Mouse (Mus musculus) bone marrow macrophage, adult 2 months (primary cell): Measurements from ENCODE around the gene Trim28. TPM values are rescaled to one million over a fixed set of nuclear protein-coding genes. Genes with fewer than 3 reads are reported as not detected.

Experiments
- H3K27ac ChIP-seq: 2 replicates; pipeline ENCODE4 v1.5.1; 2012; ENCODE audit warnings: low read depth, low read length; ENCODE audit not compliant: insufficient read depth
- H3K4me1 ChIP-seq: 2 replicates; pipeline ENCODE4 v1.6.1; 2012; ENCODE audit warnings: low read length; ENCODE audit not compliant: control insufficient read depth, insufficient read depth
- H3K4me3 ChIP-seq: 2 replicates; pipeline ENCODE4 v1.5.1; 2012; ENCODE audit warnings: mild to moderate bottlenecking, low read length, moderate library complexity; ENCODE audit not compliant: insufficient read depth
- CTCF ChIP-seq: IDR thresholded peaks from 2 replicates; pipeline ENCODE4 v1.5.1; 2012; ENCODE audit warnings: low read depth, mild to moderate bottlenecking, low read length, moderate library complexity
- POLR2A ChIP-seq: IDR thresholded peaks from 2 replicates; pipeline ENCODE4 v1.6.1; 2012; ENCODE audit warnings: mild to moderate bottlenecking, low read depth, low read length, borderline replicate concordance
- polyA plus RNA-seq: library from polyadenylated mRNA; stranded (reverse); fragments of >200 nt; gene quantifications from 2 replicates; pipeline ENCODE4 v1.2.4, GENCODE M21; 2012; ENCODE audit not compliant: missing spikeins, insufficient read depth, insufficient read length

Gene Trim28
- polyA plus RNA-seq, 1 experiment, result 165 TPM

DNA sequence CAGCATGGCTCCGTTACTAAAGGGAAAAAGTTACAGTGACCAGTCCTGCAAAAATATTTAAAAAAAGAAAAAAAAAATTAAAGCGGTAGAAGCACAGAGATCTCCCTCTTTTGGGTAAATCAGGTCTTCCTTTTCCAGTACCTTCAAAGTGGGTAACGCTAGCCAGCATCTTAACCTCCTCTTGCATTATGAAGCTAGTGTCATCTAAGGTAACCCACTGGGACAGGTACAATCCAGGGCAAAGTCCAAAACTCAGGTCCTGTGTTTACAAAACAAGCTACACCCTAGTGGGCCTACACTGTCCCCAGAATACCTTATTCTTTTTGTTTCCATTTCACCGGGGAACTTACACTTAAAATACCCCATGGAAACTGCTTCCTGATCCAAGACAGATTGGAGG, 14.8 kb downstream of the Trim28 start:
- Histone ChIP-seq H3K27ac (no peak overlapping the region), H3K4me3 (no peak overlapping the region), H3K4me1 (peaks cover 8% of the 10 kb centered on the region)
- TF ChIP-seq CTCF (no peak), POLR2A (no peak)

DNA sequence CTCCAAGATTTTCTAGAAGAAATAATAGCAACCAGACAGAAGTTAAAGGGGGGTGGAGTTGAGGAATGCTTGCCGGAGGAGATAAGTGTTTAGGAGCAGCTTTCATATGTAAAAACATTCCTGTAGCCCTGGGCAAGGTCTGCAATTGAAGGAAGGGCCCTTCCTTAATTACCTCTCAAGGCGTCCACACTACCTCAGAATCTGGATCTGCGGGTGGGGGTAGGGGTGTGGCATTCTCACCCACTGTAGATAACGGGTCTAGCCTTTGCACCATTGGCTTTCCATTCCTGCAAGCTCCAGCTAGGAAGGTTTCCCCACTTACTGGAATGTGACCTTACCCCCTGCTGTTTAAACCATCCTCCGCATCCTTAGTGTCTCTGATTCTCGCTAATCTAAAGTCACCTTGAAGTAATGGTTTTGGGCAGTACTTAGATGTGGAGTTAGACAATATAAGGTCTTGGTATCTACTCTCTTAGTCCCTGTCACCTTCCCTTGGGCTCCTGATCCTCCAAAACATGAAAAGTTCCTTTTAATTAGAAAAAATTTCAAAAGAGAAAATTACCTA, 15.4 kb downstream of the Trim28 start:
- TF ChIP-seq POLR2A (no peak), CTCF (no peak)
- peaks cover 7% of the 10 kb centered on the region for H3K4me1 ChIP-seq
- no peak overlapping the region for H3K27ac ChIP-seq
- H3K4me3 ChIP-seq, result no peak overlapping the region

DNA sequence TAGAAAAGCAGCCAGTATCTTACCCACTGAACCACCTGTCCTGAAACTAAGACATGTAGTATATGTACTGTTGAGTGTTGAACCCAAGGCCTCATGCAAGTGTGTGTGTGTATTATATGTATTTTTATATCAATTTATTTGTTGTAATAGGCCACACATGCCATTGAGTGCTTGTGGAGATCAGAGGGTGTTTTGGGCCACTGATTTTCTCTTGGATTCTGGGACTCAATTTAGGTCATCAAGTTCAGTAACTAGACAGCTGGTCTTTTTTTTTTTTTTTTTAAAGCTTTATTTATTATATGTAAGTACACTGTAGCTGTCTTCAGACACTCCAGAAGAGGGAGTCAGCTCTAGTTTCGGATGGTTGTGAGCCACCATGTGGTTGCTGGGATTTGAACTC, 16.3 kb downstream of the Trim28 start:
- TF ChIP-seq POLR2A, result no peak
- no peak for TF ChIP-seq CTCF
- H3K4me1 ChIP-seq, result peaks cover 7% of the 10 kb centered on the region
- no peak overlapping the region for H3K27ac ChIP-seq
- no peak overlapping the region for H3K4me3 ChIP-seq

DNA sequence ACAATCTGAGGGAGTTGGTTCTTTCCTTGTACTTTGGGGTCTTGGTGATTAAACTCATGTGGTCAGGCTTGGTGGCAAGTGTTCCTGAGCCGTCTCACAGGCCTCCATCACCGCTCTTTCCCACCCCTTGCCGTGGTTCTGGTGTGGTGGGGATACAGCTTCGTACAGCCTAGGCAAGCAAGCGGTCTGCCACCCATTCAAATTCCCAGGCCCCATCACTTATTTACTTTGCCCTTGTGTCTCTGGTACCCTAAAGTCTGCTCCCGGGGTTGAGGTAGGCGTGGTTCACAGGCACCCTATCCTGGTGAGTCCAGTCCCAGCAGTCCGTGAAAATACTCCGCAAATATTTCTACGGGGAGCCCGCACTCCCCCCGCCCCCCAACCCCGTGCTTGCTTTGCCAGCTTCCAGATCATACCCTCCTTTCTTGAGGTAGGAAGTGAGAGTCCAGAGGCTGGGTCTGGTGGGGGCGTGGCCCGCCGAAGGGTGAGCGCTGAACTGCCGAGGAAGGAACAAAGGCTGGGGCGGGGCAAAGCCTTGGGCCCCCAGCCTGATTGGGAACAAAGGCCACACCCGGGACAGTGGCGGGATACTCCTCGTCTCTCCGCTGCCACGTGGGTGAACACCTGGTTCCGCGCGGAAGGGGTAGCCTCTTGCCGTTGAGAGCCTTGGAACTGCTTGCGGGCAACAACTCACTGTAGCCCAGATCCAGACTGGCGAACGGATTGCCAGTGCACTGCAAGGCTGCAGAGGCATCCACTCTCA, 24.0 kb downstream of the Trim28 start:
- TF ChIP-seq CTCF, result no peak
- 0 out of 2 replicates have a peak, but pooled peaks have one; percentile 15 for TF ChIP-seq POLR2A
- peaks cover 13% of the 10 kb centered on the region for H3K4me1 ChIP-seq
- peak overlapping the region; percentile 92 for H3K27ac ChIP-seq
- H3K4me3 ChIP-seq, result peak overlapping the region; percentile 77

DNA sequence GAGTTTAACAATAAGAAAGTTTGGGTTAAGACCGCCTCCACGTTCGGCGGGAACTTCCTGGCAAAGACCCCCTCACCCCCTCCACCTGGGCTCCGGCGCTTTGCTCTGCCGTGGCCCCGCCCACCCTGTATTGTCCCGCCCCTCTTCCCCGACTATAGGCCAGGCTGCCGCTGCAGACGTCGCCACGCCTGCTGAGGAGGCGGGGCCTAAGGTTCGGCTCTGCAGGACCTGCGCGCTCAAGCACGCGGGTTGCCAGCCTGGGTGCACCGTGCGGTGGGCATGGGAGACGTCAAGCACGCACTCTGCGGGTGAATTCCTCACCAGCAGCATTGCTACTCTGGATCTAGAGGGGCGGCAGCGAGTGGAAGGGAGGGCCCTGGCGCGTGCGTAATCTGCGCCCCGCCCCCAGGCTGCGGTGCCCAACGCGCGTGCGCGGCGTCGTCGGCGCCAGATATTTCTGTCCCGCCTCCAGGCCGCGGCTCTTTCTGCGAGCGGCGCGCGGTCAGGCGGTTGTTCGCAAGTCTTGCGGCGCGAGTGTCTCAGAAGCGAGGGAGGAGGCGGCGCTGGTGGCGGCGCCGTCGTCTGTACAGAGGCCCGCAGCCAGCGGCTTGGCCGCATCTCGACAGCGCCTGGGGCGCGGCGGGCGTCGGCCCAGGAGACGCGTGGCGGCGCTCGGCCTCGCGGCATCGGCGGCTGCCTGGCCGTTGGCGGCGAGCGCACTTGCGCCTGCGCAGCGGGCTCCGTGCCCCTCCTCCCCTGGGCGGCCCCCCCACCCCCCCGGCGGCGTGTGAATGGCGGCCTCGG, 25.2 kb downstream of the Trim28 start:
- Histone ChIP-seq H3K4me1 (peaks cover 13% of the 10 kb centered on the region), H3K4me3 (peak overlapping the region; percentile 77), H3K27ac (peak overlapping the region; percentile 92)
- TF ChIP-seq CTCF, result no peak
- no peak for TF ChIP-seq POLR2A

DNA sequence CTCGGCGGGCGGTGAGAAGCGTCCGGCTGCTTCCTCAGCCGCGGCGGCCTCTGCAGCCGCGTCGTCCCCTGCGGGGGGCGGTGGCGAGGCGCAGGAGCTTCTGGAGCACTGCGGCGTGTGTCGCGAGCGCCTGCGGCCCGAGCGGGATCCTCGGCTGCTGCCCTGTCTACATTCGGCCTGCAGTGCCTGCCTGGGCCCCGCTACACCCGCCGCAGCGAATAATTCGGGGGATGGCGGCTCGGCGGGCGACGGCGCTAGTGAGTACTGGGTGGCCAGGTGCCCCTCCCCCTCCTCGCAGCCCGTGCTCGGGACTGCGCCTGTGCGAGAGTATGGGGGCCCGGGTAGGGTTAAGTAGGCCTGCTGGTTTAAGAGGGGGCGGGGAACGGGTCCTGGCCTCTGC, 25.9 kb downstream of the Trim28 start:
- peak overlapping the region; percentile 77 for H3K4me3 ChIP-seq
- H3K27ac ChIP-seq, result peak overlapping the region; percentile 92
- H3K4me1 ChIP-seq, result peaks cover 13% of the 10 kb centered on the region
- TF ChIP-seq POLR2A (no peak), CTCF (no peak)

DNA sequence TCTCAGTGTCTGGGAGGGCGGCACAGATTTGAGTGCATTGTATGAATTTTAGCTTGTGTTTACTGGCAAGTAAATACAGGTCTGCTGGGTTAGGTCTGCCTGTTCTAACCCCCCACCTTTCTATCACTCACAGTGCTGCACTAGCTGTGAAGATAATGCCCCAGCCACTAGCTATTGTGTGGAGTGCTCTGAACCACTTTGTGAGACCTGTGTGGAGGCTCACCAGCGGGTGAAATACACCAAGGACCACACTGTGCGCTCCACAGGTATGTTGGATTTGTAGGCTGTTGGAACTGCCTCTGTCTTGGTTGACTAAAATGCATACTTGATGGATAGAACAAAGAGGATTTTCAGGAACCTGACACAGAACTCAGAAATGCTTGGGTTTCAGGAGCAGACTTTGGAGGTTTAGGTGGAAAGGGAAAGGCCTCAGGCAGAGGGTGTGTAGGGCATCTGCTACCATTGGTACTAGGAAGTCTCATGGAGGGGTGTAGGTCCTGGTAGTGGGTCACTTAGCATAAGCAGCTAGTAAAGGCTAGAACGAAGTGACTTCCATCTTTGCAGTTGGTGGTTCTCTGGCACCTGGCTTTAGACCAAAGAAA, 26.7 kb downstream of the Trim28 start:
- TF ChIP-seq CTCF (no peak), POLR2A (no peak)
- Histone ChIP-seq H3K4me3 (peak overlapping the region; percentile 77), H3K4me1 (peaks cover 13% of the 10 kb centered on the region), H3K27ac (no peak overlapping the region)

DNA sequence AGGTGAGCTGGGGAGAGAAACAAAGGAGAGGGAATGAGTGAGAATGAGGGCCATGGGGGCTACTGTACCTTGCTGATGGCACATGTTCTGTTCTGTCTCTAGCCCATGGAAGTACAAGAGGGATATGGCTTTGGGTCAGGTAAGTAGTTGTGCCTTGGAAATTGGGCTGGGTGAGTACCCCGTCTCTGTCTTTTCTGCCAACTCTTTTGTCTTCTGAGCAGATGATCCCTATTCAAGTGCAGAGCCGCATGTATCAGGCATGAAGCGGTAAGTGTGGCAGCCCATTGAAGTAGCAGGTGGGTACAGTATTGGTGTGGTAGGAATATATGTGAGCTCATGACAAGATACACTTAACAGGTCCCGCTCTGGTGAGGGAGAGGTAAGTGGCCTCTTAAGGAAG, 30.1 kb downstream of the Trim28 start:
- TF ChIP-seq POLR2A (no peak), CTCF (no peak)
- H3K4me1 ChIP-seq, result peaks cover 14% of the 10 kb centered on the region

DNA sequence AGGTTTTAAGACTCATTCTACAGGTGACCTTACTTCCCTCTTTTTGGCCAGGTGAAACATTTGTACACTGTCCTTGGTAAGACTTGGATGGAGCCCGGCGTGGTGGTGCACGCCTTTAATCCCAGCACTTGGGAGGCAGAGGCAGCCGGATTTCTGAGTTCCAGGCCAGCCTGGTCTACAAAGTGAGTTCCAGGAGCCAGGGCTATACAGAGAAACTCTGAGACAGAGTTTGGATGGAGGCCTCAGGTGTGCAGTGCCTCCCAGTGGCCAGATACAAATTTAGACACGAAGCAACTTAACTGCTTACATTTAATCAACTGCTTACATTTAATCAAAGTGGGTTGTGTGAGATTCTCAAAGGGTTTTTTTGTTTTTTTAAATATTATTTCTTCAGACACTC, 32.2 kb downstream of the Trim28 start:
- TF ChIP-seq CTCF (no peak), POLR2A (no peak)
- no peak overlapping the region for H3K27ac ChIP-seq
- peaks cover 12% of the 10 kb centered on the region for H3K4me1 ChIP-seq
- H3K4me3 ChIP-seq, result no peak overlapping the region

More for the DNA sequence above, 30.1 kb downstream of the Trim28 start:
- Histone ChIP-seq H3K4me3 (no peak overlapping the region), H3K27ac (no peak overlapping the region)
